Mouse (Mus musculus): ENCODE results near the gene Scd4.

DNA sequence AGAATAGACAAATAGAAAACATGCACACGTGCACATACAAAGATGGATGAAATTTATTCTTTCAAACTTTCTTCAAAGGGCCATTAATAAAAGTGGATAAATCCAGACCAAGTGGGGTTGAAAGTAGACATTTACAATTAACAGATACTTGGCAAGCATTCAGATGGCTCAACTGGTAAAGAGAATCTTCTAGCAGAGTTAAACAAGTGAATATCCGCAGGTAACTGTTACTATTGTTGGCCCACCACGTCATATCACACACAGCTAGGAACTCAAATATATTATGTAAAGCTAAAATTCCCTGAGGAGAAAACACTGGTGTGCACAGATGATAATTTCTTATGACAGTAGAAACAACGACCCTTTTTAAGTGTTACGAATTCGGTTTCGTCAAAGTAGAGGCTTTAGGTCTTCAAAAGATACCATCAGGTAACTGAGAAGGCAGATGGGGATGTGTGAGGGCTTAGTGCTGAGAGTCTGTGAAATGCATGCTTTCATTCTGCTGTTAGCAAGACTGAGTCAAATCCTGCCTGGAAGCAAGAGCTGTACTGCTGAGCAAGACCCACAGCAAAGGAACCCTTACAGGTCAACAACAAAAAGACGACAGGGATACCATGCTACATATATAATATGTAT, 24.2 kb upstream of the Scd4 start:
- TF ChIP-seq CTCF (IDR thresholded peaks at IDR 0.05; ENCODE audit: insufficient read depth, low read length) (no peak), POLR2A (IDR thresholded peaks at IDR 0.05; ENCODE audit: borderline replicate concordance, extremely low read depth, low read depth, low read length) (no peak)
